Mouse (Mus musculus) stomach, postnatal 0 days (tissue): Measurements from ENCODE around the gene Trim54.

Experiments used
- CTCF ChIP-seq: IDR thresholded peaks from 2 replicates; pipeline ENCODE4 v1.5.1; 2016; ENCODE audit warnings: antibody characterized with exemption, low read depth, mild to moderate bottlenecking, moderate library complexity
- EP300 ChIP-seq: optimal IDR thresholded peaks from 2 replicates; pipeline ENCODE3; 2016; ENCODE audit warnings: antibody characterized with exemption

DNA sequence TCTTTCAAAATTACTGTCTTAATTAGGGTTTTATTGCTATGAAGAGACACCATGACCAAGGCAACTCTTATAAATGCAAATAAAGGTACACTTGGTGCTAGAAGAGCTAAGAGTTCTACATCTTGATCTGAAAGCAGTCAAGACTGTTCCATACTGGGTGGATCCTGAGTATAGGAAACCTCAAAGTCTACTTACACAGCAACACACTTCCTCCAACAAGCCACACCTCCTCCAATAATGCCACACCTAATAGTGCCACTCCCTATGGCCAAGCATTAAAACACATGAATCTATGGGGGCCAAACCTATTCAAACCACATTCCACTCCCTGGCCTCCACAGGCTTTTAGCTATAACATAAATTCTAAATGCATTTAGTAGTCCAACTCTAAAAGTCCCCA lies 46.0 kb downstream of the Trim54 start:
- TF ChIP-seq CTCF (no peak), EP300 (no peak)
